8 mouse cellular contexts compared by ENCODE assay signal in the genomic region with DNA sequence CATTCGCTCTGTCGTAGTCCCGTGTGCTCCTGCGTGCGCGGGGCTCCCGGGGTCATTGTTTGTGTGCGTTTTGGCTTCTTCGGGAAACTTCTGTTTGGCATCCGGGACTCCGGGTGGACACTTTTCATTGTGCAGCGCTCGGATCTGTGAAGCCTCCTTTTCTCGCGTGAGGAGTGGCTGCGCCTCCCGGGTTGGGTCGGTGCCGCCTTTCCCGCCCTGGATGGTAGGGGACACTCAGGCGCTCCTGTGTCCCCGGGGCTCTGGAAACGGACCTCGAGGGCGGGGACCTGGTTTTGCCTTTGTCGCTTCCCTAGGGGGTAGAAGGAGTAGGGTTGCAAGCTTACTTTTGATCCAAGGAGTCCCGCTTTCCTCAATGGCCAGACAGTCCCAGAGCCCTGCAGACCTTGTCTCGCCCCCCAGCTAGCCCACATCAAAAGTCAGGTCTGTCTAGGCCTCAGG. TPM values are rescaled to one million over a fixed set of nuclear protein-coding genes. Genes with fewer than 3 reads are reported as not detected.
DNase-seq lines count a peak whose midpoint lies in the region; ATAC-seq and TF ChIP-seq lines count a peak whose summit lies in the region.

No protein-coding gene starts in this region.

- no peaks in the 10 kb centered on the region for H3K9me3 ChIP-seq in forebrain, embryonic 15.5 days
- no peaks in the 10 kb centered on the region for H3K9me3 ChIP-seq in hindbrain, embryonic 12.5 days (replicated peaks)
- H3K9me3 ChIP-seq in liver, embryonic 12.5 days (replicated peaks), result no peaks in the 10 kb centered on the region
- H3K9me3 ChIP-seq in neural tube, embryonic 12.5 days, result no peaks in the 10 kb centered on the region

- no peaks in the 10 kb centered on the region for H3K36me3 ChIP-seq in C2C12 (ENCODE audit: control insufficient read depth, insufficient read depth)
- H3K36me3 ChIP-seq in forebrain, embryonic 15.5 days, result no peaks in the 10 kb centered on the region
- H3K36me3 ChIP-seq in hindbrain, embryonic 12.5 days, result no peaks in the 10 kb centered on the region
- H3K36me3 ChIP-seq in liver, embryonic 12.5 days, result no peaks in the 10 kb centered on the region
- no peaks in the 10 kb centered on the region for H3K36me3 ChIP-seq in neural tube, embryonic 12.5 days

- peak overlapping the region; percentile 49 for H3K27ac ChIP-seq in forebrain, embryonic 15.5 days (replicated peaks)
- peak overlapping the region; percentile 66; the same call in 1 of the 2 replicates for H3K27ac ChIP-seq in hindbrain, embryonic 12.5 days
- H3K27ac ChIP-seq in liver, embryonic 12.5 days, result peak overlapping the region; percentile 62
- no peak overlapping the region for H3K27ac ChIP-seq in neural tube, embryonic 12.5 days

- H3K27me3 ChIP-seq in C2C12 (ENCODE audit: control insufficient read depth, insufficient read depth, insufficient read length), result no peaks in the 10 kb centered on the region
- no peaks in the 10 kb centered on the region for H3K27me3 ChIP-seq in forebrain, embryonic 15.5 days
- peaks cover 28% of the 10 kb centered on the region for H3K27me3 ChIP-seq in hindbrain, embryonic 12.5 days
- H3K27me3 ChIP-seq in liver, embryonic 12.5 days (replicated peaks), result peaks cover 40% of the 10 kb centered on the region
- H3K27me3 ChIP-seq in neural tube, embryonic 12.5 days (replicated peaks), result peaks cover 22% of the 10 kb centered on the region; the same call in 1 of the 2 replicates

- peak; percentile 46 for DNase-seq in adipocyte (ENCODE audit: low spot score)
- no peak for DNase-seq in left cerebral cortex, adult 8-10 months (ENCODE audit: low spot score in 2 of 2)
- no peak for DNase-seq in cerebellum, adult 9-11 months

- H3K79me3 ChIP-seq in C2C12 (ENCODE audit: low read depth), result peaks cover 21% of the 10 kb centered on the region

- peak; percentile 55; the same call in 1 of the 2 replicates for ATAC-seq in forebrain, embryonic 15.5 days (replicated peaks)
- ATAC-seq in hindbrain, embryonic 12.5 days (ENCODE audit: low FRiP score), result peak; percentile 23; the same call in 1 of the 2 replicates
- ATAC-seq in liver, embryonic 12.5 days, result no peak
- ATAC-seq in neural tube, embryonic 12.5 days (ENCODE audit: low FRiP score, low read depth), result peak; percentile 26; the same call in 1 of the 2 replicates

- peak overlapping the region; percentile 99 for H3K4me2 ChIP-seq in forebrain, embryonic 15.5 days (replicated peaks)
- H3K4me2 ChIP-seq in hindbrain, embryonic 12.5 days (replicated peaks), result peak overlapping the region; percentile 94
- H3K4me2 ChIP-seq in liver, embryonic 12.5 days, result peak overlapping the region; percentile 59
- H3K4me2 ChIP-seq in neural tube, embryonic 12.5 days (replicated peaks), result peak overlapping the region; percentile 90

- H3K79me2 ChIP-seq in C2C12 (ENCODE audit: control insufficient read depth, insufficient read depth), result peaks cover 54% of the 10 kb centered on the region

- H3ac ChIP-seq in C2C12 (ENCODE audit: control insufficient read depth, insufficient read length, low read depth), result peak overlapping the region; percentile 83

- WGBS in forebrain, embryonic 15.5 days, result 2% methylated on average over 28 of the region's 28 CpGs
- WGBS in hindbrain, embryonic 12.5 days, result 2% methylated on average over 28 of the region's 28 CpGs
- WGBS in liver, embryonic 12.5 days (ENCODE audit: insufficient replicate concordance), result 4% methylated on average over 28 of the region's 28 CpGs
- WGBS in neural tube, embryonic 12.5 days, result 3% methylated on average over 28 of the region's 28 CpGs

- peak overlapping the region; percentile 53 for H3K4me3 ChIP-seq in C2C12 (ENCODE audit: insufficient read depth, poor library complexity, severe bottlenecking)
- H3K4me3 ChIP-seq in forebrain, embryonic 15.5 days, result peak overlapping the region; percentile 71
- peak overlapping the region; percentile 69 for H3K4me3 ChIP-seq in hindbrain, embryonic 12.5 days
- H3K4me3 ChIP-seq in liver, embryonic 12.5 days, result peak overlapping the region; percentile 60
- peak overlapping the region; percentile 61 for H3K4me3 ChIP-seq in neural tube, embryonic 12.5 days

- no peak for TF ChIP-seq CTCF in C2C12 (IDR thresholded peaks at IDR 0.05; ENCODE audit: control insufficient read depth, insufficient read depth, insufficient read length)

- H3K4me1 ChIP-seq in forebrain, embryonic 15.5 days, result peaks cover 14% of the 10 kb centered on the region
- H3K4me1 ChIP-seq in hindbrain, embryonic 12.5 days, result peaks cover 30% of the 10 kb centered on the region
- 0 out of 2 replicates have a peak, but pooled peaks cover 12% of the 10 kb centered on the region for H3K4me1 ChIP-seq in liver, embryonic 12.5 days
- peaks cover 12% of the 10 kb centered on the region for H3K4me1 ChIP-seq in neural tube, embryonic 12.5 days

- H3K9ac ChIP-seq in forebrain, embryonic 15.5 days (replicated peaks), result peak overlapping the region; percentile 60
- peak overlapping the region; percentile 73 for H3K9ac ChIP-seq in hindbrain, embryonic 12.5 days
- peak overlapping the region; percentile 66 for H3K9ac ChIP-seq in liver, embryonic 12.5 days
- peak overlapping the region; percentile 75 for H3K9ac ChIP-seq in neural tube, embryonic 12.5 days

TF ChIP-seq in C2C12, 6 proteins besides CTCF, POLR2A, EP300 and RAD21:
- no peak for TF ChIP-seq FOSL1 (IDR thresholded peaks at IDR 0.05; ENCODE audit: insufficient read depth, low read length, poor library complexity, severe bottlenecking)
TF ChIP-seq in C2C12: peak in this region for 0.

RNA-seq across cellular contexts. Expression of gene Dock1, which starts 0.6 kb away (rescaled TPM):
- polyA plus RNA-seq in C2C12 (2012; fragmentation: generic; extraction: Trizol), result 12.1 TPM
- polyA plus RNA-seq in forebrain, embryonic 15.5 days (2015; fragmentation: Nextera tagmentation; extraction: Ambion mirVana), result 7.7 and 9.6 TPM in 2 replicates
- 28.4 and 29.3 TPM in 2 replicates for polyA plus RNA-seq in hindbrain, embryonic 12.5 days (2016; fragmentation: Nextera tagmentation; extraction: Ambion mirVana)
- 6.4 and 8.0 TPM in 2 replicates for polyA plus RNA-seq in liver, embryonic 12.5 days (2016; fragmentation: Nextera tagmentation; extraction: Ambion mirVana)
- polyA plus RNA-seq in neural tube, embryonic 12.5 days (2016; fragmentation: Nextera tagmentation; extraction: Ambion mirVana), result 15.7 and 18.4 TPM in 2 replicates
- total RNA-seq in left cerebral cortex, adult 8-10 months (2022), result 10 to 100 TPM; 25.9 to 27.8 (median 27.2) TPM
